Mouse (Mus musculus): Measurements from ENCODE around the gene Rufy3. TPM values are rescaled to one million over a fixed set of nuclear protein-coding genes. Genes with fewer than 3 reads are reported as not detected.

Gene Rufy3
- polyA plus RNA-seq, 1 experiment from 2014 or later = 9.2 TPM

DNA sequence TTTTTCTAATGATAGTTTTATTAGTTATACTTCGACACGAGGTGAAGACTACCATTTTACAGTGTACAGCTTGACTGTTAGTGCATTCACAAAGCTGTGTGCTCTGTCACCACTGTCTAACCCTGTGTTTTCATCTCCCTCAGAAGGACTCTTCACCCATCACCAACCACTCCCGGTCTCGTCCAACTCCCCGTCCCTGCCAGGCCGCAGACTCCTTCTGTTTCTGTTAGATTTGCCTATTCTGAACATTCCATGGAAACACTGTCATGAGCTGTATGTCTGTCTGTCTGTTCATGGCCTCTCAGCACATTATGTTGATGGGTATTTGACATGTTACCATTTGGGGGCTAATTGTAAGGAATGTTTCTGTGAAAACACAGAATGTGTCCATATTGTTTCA lies 34.1 kb downstream of the Rufy3 start:
- peaks cover 7% of the 10 kb centered on the region for H3K4me1 ChIP-seq (replicated peaks)
- WGBS = 82% methylated on average over 6 of the region's 6 CpGs
- no peaks in the 10 kb centered on the region for H3K27me3 ChIP-seq
- H3K4me3 ChIP-seq = no peak overlapping the region
- ATAC-seq (replicated peaks; ENCODE audit: insufficient number of reproducible peaks, insufficient read depth, low FRiP score, low read depth) = no peak
- no peak overlapping the region for H3K9ac ChIP-seq
- no peak overlapping the region for H3K4me2 ChIP-seq
- H3K36me3 ChIP-seq = no peaks in the 10 kb centered on the region
- H3K27ac ChIP-seq = no peak overlapping the region
- no peaks in the 10 kb centered on the region for H3K9me3 ChIP-seq (replicated peaks)

DNA sequence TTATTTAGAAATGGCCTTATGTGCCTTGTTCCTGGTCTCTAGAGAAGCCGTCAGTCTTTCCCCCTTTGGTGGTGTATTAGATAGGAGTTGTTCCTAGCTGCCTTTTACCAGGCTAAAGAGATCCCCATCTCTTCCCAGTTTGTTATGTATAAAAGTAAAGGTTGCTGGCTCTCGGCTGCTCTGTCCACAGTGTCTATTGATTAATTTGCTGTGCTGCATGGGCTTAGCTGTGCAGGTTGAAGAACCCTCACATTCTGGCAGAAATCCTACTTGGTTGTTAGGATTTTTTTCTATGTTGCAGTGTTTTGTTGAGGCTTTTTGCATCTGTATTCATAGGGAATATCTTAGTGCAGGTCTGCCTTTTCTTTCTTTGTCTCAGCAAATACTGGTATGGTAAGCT lies 37.2 kb downstream of the Rufy3 start:
- H3K4me2 ChIP-seq = no peak overlapping the region
- H3K27ac ChIP-seq = no peak overlapping the region
- H3K4me3 ChIP-seq = no peak overlapping the region
- no peak for ATAC-seq (replicated peaks; ENCODE audit: insufficient number of reproducible peaks, insufficient read depth, low FRiP score, low read depth)
- no peaks in the 10 kb centered on the region for H3K27me3 ChIP-seq
- no peak overlapping the region for H3K9ac ChIP-seq
- no peaks in the 10 kb centered on the region for H3K36me3 ChIP-seq
- H3K4me1 ChIP-seq (replicated peaks) = peaks cover 7% of the 10 kb centered on the region
- WGBS = 75% methylated on average over 2 of the region's 2 CpGs
- H3K9me3 ChIP-seq (replicated peaks) = no peaks in the 10 kb centered on the region

DNA sequence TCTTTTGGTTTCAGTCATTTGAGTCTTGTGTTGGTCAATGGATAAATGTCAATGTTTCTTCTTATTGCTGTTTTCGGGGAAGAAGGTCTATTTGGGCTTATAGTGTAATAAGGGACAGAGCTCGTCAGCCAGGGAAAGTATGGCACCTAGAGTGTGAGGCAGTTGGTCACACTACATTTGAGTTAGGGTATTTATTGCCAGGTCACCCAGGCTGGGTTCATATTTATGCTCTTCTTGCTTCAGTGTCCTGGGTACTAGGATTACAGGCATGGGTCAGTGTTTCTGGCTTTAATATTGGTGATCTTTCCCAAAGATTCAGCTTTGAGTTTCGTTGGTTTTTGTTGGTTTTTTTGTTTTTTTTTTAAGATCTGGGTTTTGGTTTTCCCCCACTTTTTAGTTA lies 37.9 kb downstream of the Rufy3 start:
- Histone ChIP-seq H3K36me3 (no peaks in the 10 kb centered on the region), H3K9me3 (replicated peaks) (no peaks in the 10 kb centered on the region), H3K27me3 (no peaks in the 10 kb centered on the region), H3K27ac (no peak overlapping the region), H3K9ac (no peak overlapping the region), H3K4me3 (no peak overlapping the region), H3K4me1 (replicated peaks) (peaks cover 7% of the 10 kb centered on the region), H3K4me2 (no peak overlapping the region)
- 81% methylated on average over 3 of the region's 3 CpGs for WGBS
- no peak for ATAC-seq (replicated peaks; ENCODE audit: insufficient number of reproducible peaks, insufficient read depth, low FRiP score, low read depth)

DNA sequence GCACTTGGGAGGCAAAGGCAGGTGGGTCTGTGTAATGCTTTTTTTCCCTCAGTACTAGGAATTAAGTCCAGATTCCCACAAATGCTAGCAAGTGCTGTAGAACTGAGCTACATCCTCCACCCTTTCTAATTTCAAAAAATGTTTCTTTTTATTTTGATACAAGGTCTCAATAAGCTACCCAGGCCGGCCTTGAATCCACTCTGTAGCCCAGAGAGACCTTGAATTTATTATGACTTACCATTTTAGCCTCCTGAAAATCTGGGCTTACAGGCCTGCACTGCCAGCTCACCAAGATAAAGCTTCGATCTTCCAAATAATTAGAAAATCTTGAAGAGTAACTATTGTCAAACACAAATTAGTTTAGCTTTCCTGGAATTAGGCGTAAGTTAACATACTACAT lies 39.2 kb downstream of the Rufy3 start:
- no peak overlapping the region for H3K4me2 ChIP-seq
- ATAC-seq (replicated peaks; ENCODE audit: insufficient number of reproducible peaks, insufficient read depth, low FRiP score, low read depth) = no peak
- no peaks in the 10 kb centered on the region for H3K27me3 ChIP-seq
- H3K27ac ChIP-seq = no peak overlapping the region
- 86% methylated on average over 3 of the region's 3 CpGs for WGBS
- no peaks in the 10 kb centered on the region for H3K9me3 ChIP-seq (replicated peaks)
- peaks cover 7% of the 10 kb centered on the region for H3K4me1 ChIP-seq (replicated peaks)
- no peaks in the 10 kb centered on the region for H3K36me3 ChIP-seq
- no peak overlapping the region for H3K4me3 ChIP-seq
- no peak overlapping the region for H3K9ac ChIP-seq

DNA sequence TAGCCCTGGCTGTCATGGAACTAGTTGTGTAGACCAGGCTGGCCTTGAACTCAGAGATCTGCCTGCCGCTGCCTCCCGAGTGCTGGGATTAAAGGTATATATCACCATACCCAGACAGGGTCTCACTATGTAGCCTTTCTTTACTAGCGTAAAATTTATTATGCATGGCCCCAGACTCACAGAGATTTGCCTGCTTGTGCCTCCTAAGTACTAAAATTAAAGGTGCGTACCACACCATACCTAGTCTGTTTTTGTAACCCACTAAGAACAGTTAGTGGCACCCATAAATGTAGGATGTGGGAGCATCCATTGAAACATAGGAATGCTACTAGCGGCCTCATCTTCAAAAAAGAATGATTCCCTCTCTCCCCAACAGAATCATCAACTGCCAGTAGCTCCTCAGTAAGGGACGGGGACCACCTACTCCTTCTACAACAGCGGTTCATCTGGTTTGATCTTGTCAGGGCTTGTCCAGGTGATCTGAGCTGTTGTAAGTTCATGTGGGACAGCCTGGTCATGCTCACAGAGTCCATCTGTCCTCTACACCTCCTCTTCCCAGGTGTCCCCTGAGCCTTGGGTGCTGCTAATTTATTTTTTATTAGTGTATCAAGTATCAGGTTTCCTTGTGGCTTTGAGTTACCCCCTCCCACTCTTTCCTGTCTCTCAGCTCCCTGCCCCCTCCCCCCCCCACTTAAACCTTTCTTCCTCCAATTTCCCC lies 40.0 kb downstream of the Rufy3 start:
- Histone ChIP-seq H3K27ac (no peak overlapping the region), H3K4me2 (no peak overlapping the region), H3K27me3 (no peaks in the 10 kb centered on the region), H3K9ac (no peak overlapping the region), H3K4me3 (no peak overlapping the region), H3K4me1 (replicated peaks) (peaks cover 7% of the 10 kb centered on the region), H3K9me3 (replicated peaks) (no peaks in the 10 kb centered on the region), H3K36me3 (no peaks in the 10 kb centered on the region)
- WGBS = 92% methylated on average over 7 of the region's 7 CpGs
- ATAC-seq (replicated peaks; ENCODE audit: insufficient number of reproducible peaks, insufficient read depth, low FRiP score, low read depth) = no peak

DNA sequence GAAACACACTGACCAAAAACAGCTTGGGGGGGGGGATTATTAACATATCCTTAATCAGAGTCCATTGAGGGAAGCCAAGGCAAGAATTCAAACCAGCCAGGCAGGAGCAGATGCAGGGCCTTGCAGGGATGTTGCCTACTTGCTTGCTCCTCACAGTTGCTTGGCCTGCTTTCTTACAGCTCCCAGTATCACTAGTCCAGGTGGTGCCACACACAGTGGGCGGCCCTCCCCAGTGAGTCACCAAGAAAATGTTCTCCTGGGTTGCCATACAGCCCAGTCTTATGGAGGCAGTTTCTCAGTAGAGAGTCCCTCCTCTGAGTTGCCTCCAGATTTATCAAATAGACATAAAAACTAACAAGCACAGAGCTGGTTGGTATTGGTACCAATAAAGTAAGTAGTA lies 49.3 kb downstream of the Rufy3 start:
- peaks cover 25% of the 10 kb centered on the region; the same call in 1 of the 2 replicates for H3K36me3 ChIP-seq
- H3K4me1 ChIP-seq (replicated peaks) = no peaks in the 10 kb centered on the region
- H3K9me3 ChIP-seq (replicated peaks) = no peaks in the 10 kb centered on the region
- no peaks in the 10 kb centered on the region for H3K27me3 ChIP-seq
- 96% methylated on average over 1 of the region's 1 CpGs for WGBS
- ATAC-seq (replicated peaks; ENCODE audit: insufficient number of reproducible peaks, insufficient read depth, low FRiP score, low read depth) = no peak
- no peak overlapping the region for H3K4me2 ChIP-seq
- H3K27ac ChIP-seq = no peak overlapping the region
- H3K9ac ChIP-seq = no peak overlapping the region
- no peak overlapping the region for H3K4me3 ChIP-seq

DNA sequence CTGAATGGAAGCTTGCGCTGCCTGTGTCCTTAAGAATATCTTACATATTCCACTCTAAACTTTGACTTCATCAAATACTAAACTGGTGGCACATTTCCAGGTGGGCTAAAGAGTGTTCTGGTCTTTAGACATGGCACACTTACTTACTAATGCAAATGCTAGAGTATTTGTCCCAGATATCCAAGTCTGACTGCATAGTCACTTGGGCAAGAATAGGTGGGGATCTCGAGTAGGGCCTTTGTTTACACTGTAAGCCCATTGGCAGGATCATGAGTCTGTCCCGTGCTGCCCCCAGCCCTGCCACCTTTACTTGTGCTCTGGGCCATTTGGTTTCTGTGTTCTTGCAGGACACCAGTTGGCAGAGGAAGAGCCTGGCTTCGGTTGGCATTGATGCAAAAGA lies 52.1 kb downstream of the Rufy3 start:
- peaks cover 37% of the 10 kb centered on the region for H3K36me3 ChIP-seq
- H3K4me1 ChIP-seq (replicated peaks) = no peaks in the 10 kb centered on the region
- no peak overlapping the region for H3K4me3 ChIP-seq
- no peaks in the 10 kb centered on the region for H3K9me3 ChIP-seq (replicated peaks)
- WGBS = 80% methylated on average over 4 of the region's 4 CpGs
- no peak overlapping the region for H3K4me2 ChIP-seq
- ATAC-seq (replicated peaks; ENCODE audit: insufficient number of reproducible peaks, insufficient read depth, low FRiP score, low read depth) = no peak
- H3K27ac ChIP-seq = no peak overlapping the region
- H3K27me3 ChIP-seq = no peaks in the 10 kb centered on the region
- H3K9ac ChIP-seq = no peak overlapping the region

DNA sequence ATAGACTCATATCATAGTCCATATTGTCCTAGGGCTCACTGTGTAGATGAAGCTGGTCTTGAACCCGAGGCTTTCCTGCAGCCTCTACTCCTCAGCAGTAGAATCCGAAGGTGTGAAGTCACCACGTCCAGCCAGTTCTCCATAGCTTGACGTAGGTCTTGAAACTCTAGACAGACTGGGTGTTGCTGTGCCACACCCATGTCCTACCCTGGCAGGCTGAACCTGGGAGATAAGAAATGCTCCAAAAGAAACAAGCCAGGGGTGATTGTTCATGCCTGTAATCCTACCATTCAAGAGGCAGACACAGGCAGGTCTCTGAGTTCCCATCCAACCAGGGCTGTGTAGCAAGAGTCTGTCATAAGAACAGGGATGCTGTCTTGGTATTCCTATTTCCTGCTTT lies 62.7 kb downstream of the Rufy3 start:
- no peak overlapping the region for H3K4me3 ChIP-seq
- no peak for ATAC-seq (replicated peaks; ENCODE audit: insufficient number of reproducible peaks, insufficient read depth, low FRiP score, low read depth)
- no peaks in the 10 kb centered on the region for H3K4me1 ChIP-seq (replicated peaks)
- no peak overlapping the region for H3K4me2 ChIP-seq
- H3K27me3 ChIP-seq = no peaks in the 10 kb centered on the region
- H3K36me3 ChIP-seq = peaks cover 19% of the 10 kb centered on the region
- H3K9ac ChIP-seq = no peak overlapping the region
- H3K27ac ChIP-seq = no peak overlapping the region
- 74% methylated on average over 4 of the region's 4 CpGs for WGBS
- H3K9me3 ChIP-seq (replicated peaks) = no peaks in the 10 kb centered on the region

DNA sequence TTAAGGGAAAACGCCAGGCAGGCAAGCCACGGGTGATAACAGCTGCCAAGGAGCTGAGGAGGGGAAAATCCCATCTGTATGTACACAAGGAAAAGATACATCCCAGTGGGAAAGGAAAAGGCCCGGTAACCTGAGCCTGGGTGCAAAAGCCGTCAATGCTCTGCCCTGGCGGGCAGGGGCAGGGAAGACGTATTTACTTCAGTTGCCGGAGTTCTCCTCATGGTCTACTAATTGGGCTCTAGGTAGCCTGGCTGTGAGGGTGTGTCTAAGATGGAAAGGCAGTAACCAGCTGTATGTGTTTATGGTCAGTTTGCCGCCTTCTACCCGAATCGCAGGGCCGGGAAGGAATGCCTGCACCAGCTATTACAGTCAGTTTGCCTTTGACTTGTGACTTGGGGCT lies 64.3 kb downstream of the Rufy3 start:
- no peaks in the 10 kb centered on the region for H3K4me1 ChIP-seq (replicated peaks)
- no peaks in the 10 kb centered on the region for H3K27me3 ChIP-seq
- H3K4me3 ChIP-seq = no peak overlapping the region
- no peak overlapping the region for H3K27ac ChIP-seq
- H3K36me3 ChIP-seq = peaks cover 23% of the 10 kb centered on the region
- no peak for ATAC-seq (replicated peaks; ENCODE audit: insufficient number of reproducible peaks, insufficient read depth, low FRiP score, low read depth)
- no peak overlapping the region for H3K9ac ChIP-seq
- no peaks in the 10 kb centered on the region for H3K9me3 ChIP-seq (replicated peaks)
- 76% methylated on average over 11 of the region's 11 CpGs for WGBS
- no peak overlapping the region for H3K4me2 ChIP-seq

DNA sequence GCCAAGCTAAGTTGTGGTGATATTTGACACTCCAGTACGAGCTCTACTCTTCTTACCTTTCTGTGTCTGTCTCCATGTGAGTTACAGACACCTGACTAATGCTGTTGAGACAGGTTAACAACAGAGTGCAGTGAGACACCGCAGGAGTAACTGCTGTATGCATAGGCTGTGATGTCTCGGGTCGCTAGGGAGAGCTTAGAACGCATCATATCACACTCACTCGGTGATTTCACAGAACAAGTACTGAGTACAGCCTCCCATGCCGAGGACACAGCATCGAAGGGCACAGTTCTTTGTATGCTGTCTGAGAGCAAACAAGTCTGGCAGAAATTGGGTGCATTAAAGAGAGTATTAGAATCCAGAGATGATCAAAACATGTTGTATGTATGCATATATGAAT lies 65.1 kb downstream of the Rufy3 start:
- WGBS = 79% methylated on average over 8 of the region's 8 CpGs
- Histone ChIP-seq H3K4me1 (replicated peaks) (no peaks in the 10 kb centered on the region), H3K9me3 (replicated peaks) (no peaks in the 10 kb centered on the region), H3K9ac (no peak overlapping the region), H3K4me2 (no peak overlapping the region), H3K36me3 (peaks cover 29% of the 10 kb centered on the region), H3K27ac (no peak overlapping the region), H3K27me3 (no peaks in the 10 kb centered on the region), H3K4me3 (no peak overlapping the region)
- no peak for ATAC-seq (replicated peaks; ENCODE audit: insufficient number of reproducible peaks, insufficient read depth, low FRiP score, low read depth)

DNA sequence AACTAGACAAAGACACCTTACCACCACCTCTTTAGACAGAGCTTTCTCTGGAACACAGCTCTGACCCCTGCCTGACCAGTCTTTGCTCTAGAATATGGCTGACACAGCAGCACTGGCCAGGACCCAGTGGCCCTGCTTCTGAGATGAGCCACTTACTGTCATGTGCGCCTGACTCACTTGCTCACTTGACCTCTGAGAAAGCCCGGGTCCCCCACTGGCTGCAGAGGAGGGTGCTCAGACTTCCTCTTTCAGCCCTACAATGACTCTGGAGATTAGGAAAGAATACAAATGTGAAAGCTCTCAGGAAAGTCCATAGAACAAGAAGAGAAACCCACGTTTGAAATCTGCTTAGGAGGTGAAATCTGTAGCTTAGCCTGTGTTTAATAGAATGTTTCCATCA lies 66.0 kb downstream of the Rufy3 start:
- Histone ChIP-seq H3K36me3 (peaks cover 34% of the 10 kb centered on the region), H3K4me3 (no peak overlapping the region), H3K27me3 (no peaks in the 10 kb centered on the region), H3K4me2 (no peak overlapping the region), H3K4me1 (replicated peaks) (no peaks in the 10 kb centered on the region), H3K9me3 (replicated peaks) (no peaks in the 10 kb centered on the region), H3K27ac (peak overlapping the region; percentile 42; the same call in 1 of the 2 replicates), H3K9ac (no peak overlapping the region)
- no peak for ATAC-seq (replicated peaks; ENCODE audit: insufficient number of reproducible peaks, insufficient read depth, low FRiP score, low read depth)
- WGBS = 27% methylated on average over 3 of the region's 3 CpGs

DNA sequence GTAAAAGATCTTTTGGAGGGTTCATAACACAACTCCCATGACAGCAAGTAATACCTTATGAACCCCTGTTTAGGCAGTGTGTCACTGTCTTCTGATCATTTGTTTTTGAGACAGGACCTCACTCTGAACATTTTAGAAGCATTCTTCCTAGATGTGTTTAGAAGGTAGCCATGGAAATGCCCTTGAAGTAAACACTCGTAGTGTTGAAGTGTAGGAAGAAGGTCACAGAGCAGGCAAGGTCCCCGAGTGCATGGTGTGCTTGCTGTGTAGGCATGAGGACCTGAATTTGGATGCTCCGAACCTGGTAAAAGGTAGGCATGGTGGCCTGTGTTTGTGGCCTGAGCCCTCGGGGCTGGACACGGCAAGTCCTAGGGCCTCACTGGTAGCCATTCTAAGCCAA lies 66.7 kb downstream of the Rufy3 start:
- Histone ChIP-seq H3K4me2 (no peak overlapping the region), H3K27me3 (no peaks in the 10 kb centered on the region), H3K36me3 (peaks cover 34% of the 10 kb centered on the region), H3K4me3 (no peak overlapping the region), H3K9ac (no peak overlapping the region), H3K27ac (no peak overlapping the region), H3K9me3 (replicated peaks) (no peaks in the 10 kb centered on the region), H3K4me1 (replicated peaks) (no peaks in the 10 kb centered on the region)
- ATAC-seq (replicated peaks; ENCODE audit: insufficient number of reproducible peaks, insufficient read depth, low FRiP score, low read depth) = no peak
- WGBS = 62% methylated on average over 5 of the region's 5 CpGs
